In the genomic region with DNA sequence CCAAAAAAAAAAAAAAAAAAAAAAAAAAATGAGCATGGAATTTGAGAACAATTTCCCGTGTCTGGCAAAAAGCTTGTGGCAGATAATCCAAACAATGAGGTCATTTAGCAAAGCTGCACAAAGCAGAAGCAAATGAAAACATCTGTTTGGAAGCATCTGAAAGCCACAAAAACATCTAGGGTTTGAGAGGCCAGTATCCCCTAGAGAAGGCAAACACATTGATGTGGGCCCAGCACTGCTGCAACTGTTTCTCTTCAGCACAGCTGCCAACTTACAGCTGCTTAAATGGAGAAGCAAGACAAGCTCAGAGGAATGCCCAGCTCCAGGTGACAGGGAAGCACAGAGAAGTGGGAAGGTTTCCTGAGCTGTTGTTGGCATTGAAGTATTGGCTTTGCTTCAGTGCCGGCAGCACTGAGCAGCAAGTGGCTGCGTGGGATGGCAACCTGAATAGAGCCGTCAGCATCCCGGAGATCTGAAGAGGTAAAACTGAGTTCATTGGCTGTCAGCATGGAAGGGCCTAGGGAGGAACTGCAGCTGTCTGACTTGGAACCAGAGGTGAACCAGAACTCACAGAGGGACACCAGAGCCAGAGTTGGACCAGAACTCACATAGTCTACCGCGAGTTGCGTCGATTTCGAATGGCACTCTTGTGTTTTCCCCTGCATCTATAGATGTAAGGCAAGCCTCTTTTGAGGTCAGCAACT, we compare ENCODE assay signal across 10 mouse cellular contexts.
DNase-seq lines count a peak whose midpoint lies in the region; ATAC-seq and TF ChIP-seq lines count a peak whose summit lies in the region.
"Had no signal": no experiment of that assay in that cellular context is flagged by ENCODE, and none has a peak within 500 bp of the region (broad histone marks: within the 10 kb centered on the region; RNA-seq: fewer than 3 reads in every experiment).

No protein-coding gene starts in this region.

- H3K79me3 ChIP-seq in C2C12 (ENCODE audit: low read depth) = no peaks in the 10 kb centered on the region

- no peaks in the 10 kb centered on the region for H3K27me3 ChIP-seq in heart, adult 2 months (ENCODE audit: control insufficient read depth, insufficient read depth, low read length)
- H3K27me3 ChIP-seq in heart, embryonic 12.5 days (replicated peaks) = no peaks in the 10 kb centered on the region
- H3K27me3 ChIP-seq in C2C12 (ENCODE audit: control insufficient read depth, insufficient read depth, insufficient read length) = peaks cover 13% of the 10 kb centered on the region
- H3K27me3 ChIP-seq: midbrain, embryonic 13.5 days had no signal

- 49% methylated on average over 10 of the region's 10 CpGs for WGBS in heart, adult 2 months
- WGBS in heart, embryonic 12.5 days = 71% methylated on average over 10 of the region's 10 CpGs

- no peak overlapping the region for H3K4me2 ChIP-seq in heart, embryonic 12.5 days
- H3K4me2 ChIP-seq: midbrain, embryonic 13.5 days had no signal

- no peak overlapping the region for H3K27ac ChIP-seq in heart, adult 2 months
- no peak overlapping the region for H3K27ac ChIP-seq in heart, embryonic 12.5 days (ENCODE audit: poor library complexity, severe bottlenecking)
- no peak overlapping the region for H3K27ac ChIP-seq in left cerebral cortex, adult 2 months
- H3K27ac ChIP-seq: midbrain, embryonic 13.5 days had no signal

- no peak overlapping the region for H3K9ac ChIP-seq in heart, adult 2 months (ENCODE audit: low read depth, low read length)
- H3K9ac ChIP-seq in heart, embryonic 12.5 days = no peak overlapping the region
- H3K9ac ChIP-seq: midbrain, embryonic 13.5 days had no signal

- peak; percentile 41 to 51 for DNase-seq in heart, adult 2 months
- peak; percentile 34 to 40 for DNase-seq in left cerebral cortex, adult 2 months (ENCODE audit: extremely low spot score in 1 of 2, low spot score in 2 of 2)
- DNase-seq in thymus, postnatal 36 days = no peak

- no peak for TF ChIP-seq EP300 in heart, adult 2 months (IDR thresholded peaks at IDR 0.05; ENCODE audit: insufficient read depth, low read depth, low read length)

- no peak for TF ChIP-seq POLR2A in heart, adult 2 months (IDR thresholded peaks at IDR 0.05; ENCODE audit: insufficient read depth, low read depth, low read length)

- no peak for TF ChIP-seq CTCF in heart, adult 2 months (IDR thresholded peaks at IDR 0.05)
- TF ChIP-seq CTCF in C2C12 (IDR thresholded peaks at IDR 0.05; ENCODE audit: control insufficient read depth, insufficient read depth, insufficient read length) = no peak
- no peak for TF ChIP-seq CTCF in left cerebral cortex, adult 2 months (IDR thresholded peaks at IDR 0.05)

- intact Hi-C loops in heart, adult 2 months (cut with DNase I) = no loop called here
- intact Hi-C loops in left cerebral cortex, adult 2 months (cut with DNase I) = no loop called here

- no peak overlapping the region for H3K4me3 ChIP-seq in heart, adult 2 months
- no peak overlapping the region for H3K4me3 ChIP-seq in heart, embryonic 12.5 days
- H3K4me3 ChIP-seq in C2C12 (ENCODE audit: insufficient read depth, poor library complexity, severe bottlenecking) = no peak overlapping the region
- H3K4me3 ChIP-seq in left cerebral cortex, adult 2 months = no peak overlapping the region
- H3K4me3 ChIP-seq: midbrain, embryonic 13.5 days had no signal

- no peaks in the 10 kb centered on the region for H3K79me2 ChIP-seq in heart, adult 2 months (replicated peaks; ENCODE audit: control insufficient read depth, insufficient read depth, low read length)
- no peaks in the 10 kb centered on the region for H3K79me2 ChIP-seq in C2C12 (ENCODE audit: control insufficient read depth, insufficient read depth)

- no peaks in the 10 kb centered on the region for H3K4me1 ChIP-seq in heart, adult 2 months (ENCODE audit: control insufficient read depth, insufficient read depth, low read length)
- H3K4me1 ChIP-seq in heart, embryonic 12.5 days (replicated peaks) = no peaks in the 10 kb centered on the region
- H3K4me1 ChIP-seq: midbrain, embryonic 13.5 days had no signal

- H3K9me3 ChIP-seq in heart, embryonic 12.5 days (replicated peaks) = no peaks in the 10 kb centered on the region
- H3K9me3 ChIP-seq: midbrain, embryonic 13.5 days had no signal

- no peak for ATAC-seq in heart, embryonic 12.5 days (ENCODE audit: insufficient number of reproducible peaks, low FRiP score)
- peak; percentile 84 for ATAC-seq in frontal cortex, adult (ENCODE audit: low TSS enrichment)
- ATAC-seq in megakaryocyte, adult 5-6 weeks (ENCODE audit: poor library complexity, severe bottlenecking) = no peak
- no peak for ATAC-seq in cerebellum, adult (ENCODE audit: insufficient number of reproducible peaks, low FRiP score, low TSS enrichment)
- ATAC-seq: forebrain, embryonic 14.5 days; midbrain, embryonic 13.5 days had no signal

- no peak overlapping the region for H3ac ChIP-seq in C2C12 (ENCODE audit: control insufficient read depth, insufficient read length, low read depth)

- H3K36me3 ChIP-seq in heart, adult 2 months (ENCODE audit: control insufficient read depth, insufficient read depth, low read length) = no peaks in the 10 kb centered on the region
- H3K36me3 ChIP-seq in heart, embryonic 12.5 days = no peaks in the 10 kb centered on the region
- H3K36me3 ChIP-seq in C2C12 (ENCODE audit: control insufficient read depth, insufficient read depth) = no peaks in the 10 kb centered on the region
- H3K36me3 ChIP-seq: midbrain, embryonic 13.5 days had no signal

TF ChIP-seq in C2C12, 6 proteins besides CTCF, POLR2A, EP300 and RAD21:
- TF ChIP-seq MYOD1 (IDR thresholded peaks at IDR 0.05; ENCODE audit: control insufficient read depth, insufficient read length, low read depth) (peak; percentile 82), CEBPB (IDR thresholded peaks at IDR 0.05; ENCODE audit: low read depth) (no peak)
TF ChIP-seq in C2C12: peak in this region for 1.

Comparison
In these comparisons a context has a peak if more than half of its experiments do, and no peak if none do; other contexts are left out.
1. DNase-seq: peak in heart, adult 2 months (2 of 2) and left cerebral cortex, adult 2 months (2 of 2); none in thymus, postnatal 36 days (0 of 2).